8 mouse cellular contexts compared by ENCODE assay signal in genomic region chr2:127362459-127363281, GRCm38 (mm10). TPM values are rescaled to one million over a fixed set of nuclear protein-coding genes. Genes with fewer than 3 reads are reported as not detected.
A peak's percentile ranks its signal among the peaks of the same experiment; 100 is the strongest.
DNase-seq lines count a peak whose midpoint lies in the region; TF ChIP-seq lines count a peak whose summit lies in the region.

Gene Adra2b, plus strand, starts transcription at chr2:127363208.

- no peak within 1 kb of the TSS for H3K4me3 ChIP-seq in cortical plate, adult 2 months (ENCODE audit: insufficient read depth, low read length)
- H3K4me3 ChIP-seq in megakaryocyte, embryonic 14.5 days (replicated peaks): peak within 1 kb of the TSS; percentile 88

- H3K27me3 ChIP-seq in megakaryocyte, embryonic 14.5 days (replicated peaks): peaks cover 96% of the 10 kb centered on the region

- peak; percentile 50 for DNase-seq in adipocyte (ENCODE audit: low spot score)
- peak; percentile 86 for DNase-seq in gastrocnemius, postnatal 10 days
- DNase-seq in induced T-regulatory cell, adult 2 months (ENCODE audit: low read depth): peak; percentile 83
- DNase-seq in left cerebral cortex, adult 8-10 months (ENCODE audit: low spot score in 2 of 2): peak; percentile 57 to 69
- DNase-seq in right cerebral cortex, adult 2 months (ENCODE audit: low spot score in 2 of 2): peak; percentile 85 to 89
- DNase-seq in urinary bladder, postnatal 10 days (ENCODE audit: low spot score): peak; percentile 64

- H3K36me3 ChIP-seq in megakaryocyte, embryonic 14.5 days (replicated peaks; ENCODE audit: low read length): no peaks in the 10 kb centered on the region

- peak; percentile 87 for TF ChIP-seq CTCF in cortical plate, adult 2 months (IDR thresholded peaks at IDR 0.05; ENCODE audit: extremely low read depth, insufficient read depth, low read length)

- no peak within 1 kb of the TSS for H3K27ac ChIP-seq in cortical plate, adult 2 months (ENCODE audit: insufficient read depth, low read length)

- H3K4me1 ChIP-seq in cortical plate, adult 2 months (ENCODE audit: control insufficient read depth, insufficient read depth, low read length): no peaks in the 10 kb centered on the region
- H3K4me1 ChIP-seq in megakaryocyte, embryonic 14.5 days: peaks cover 32% of the 10 kb centered on the region

- TF ChIP-seq POLR2A in cortical plate, adult 2 months (IDR thresholded peaks at IDR 0.05; ENCODE audit: extremely low read depth, insufficient read depth, low read length): no peak

- H3K9me3 ChIP-seq in megakaryocyte, embryonic 14.5 days: no peaks in the 10 kb centered on the region

RNA-seq across cellular contexts. Expression of gene Adra2b, which starts in this region (rescaled TPM):
- 0.11 and 0.25 TPM in 2 replicates for polyA plus RNA-seq in cortical plate, adult 2 months (2012; rRNA removed)
- 1 to 10 TPM; 1.4 to 1.8 TPM for total RNA-seq in gastrocnemius, postnatal 10 days (2021)
- total RNA-seq in left cerebral cortex, adult 8-10 months (2022): 1 to 10 TPM in 2 of 4 experiments, under 1 TPM in 2; 0.96 to 1.2 (median 1.0) TPM
- polyA plus RNA-seq in megakaryocyte, embryonic 14.5 days (2012; ENCODE audit: insufficient read depth, low replicate concordance): not detected in 2 replicates
